Mouse (Mus musculus): Measurements from ENCODE around the gene Clstn3.
"Not testable (repeated sequence)": the region's sequence is repeated elsewhere in the genome, so short reads cannot be mapped to it uniquely, and the experiment has no call there.

DNA sequence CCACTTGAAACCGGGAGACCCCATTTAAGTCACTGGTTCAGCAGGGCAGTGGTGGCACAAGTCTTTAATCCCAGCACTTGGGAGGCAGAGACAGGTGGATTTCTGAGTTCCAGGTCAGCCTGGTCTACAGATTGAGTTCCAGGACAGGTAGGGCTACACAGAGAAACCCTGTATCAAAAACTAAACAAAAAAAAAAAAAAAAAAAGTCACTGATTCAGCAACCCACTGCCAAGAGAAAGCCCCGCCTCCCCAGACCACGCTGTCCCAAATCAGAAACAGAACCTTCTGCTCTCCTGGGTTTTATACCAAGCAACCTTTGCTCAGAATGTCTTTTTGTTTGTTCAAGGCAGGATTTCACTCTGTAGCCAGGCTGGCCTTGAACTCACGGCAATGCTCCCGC, 44.6 kb upstream of the Clstn3 start:
- TF ChIP-seq CTCF (IDR thresholded peaks at IDR 0.05; ENCODE audit: low read depth); EP300 (optimal IDR thresholded peaks at IDR 0.05): not testable (repeated sequence)

All from stomach, postnatal 0 days (tissue).